22 mouse cellular contexts compared by ENCODE assay signal in genomic region chr14:50823240-50823639, GRCm38 (mm10). TPM values are rescaled to one million over a fixed set of nuclear protein-coding genes. Genes with fewer than 3 reads are reported as not detected.
DNase-seq lines count a peak whose midpoint lies in the region; ATAC-seq and TF ChIP-seq lines count a peak whose summit lies in the region.
"Had no signal": no experiment of that assay in that cellular context is flagged by ENCODE, and none has a peak within 500 bp of the region (broad histone marks: within the 10 kb centered on the region; RNA-seq: fewer than 3 reads in every experiment).

No protein-coding gene starts in this region.

- H3K4me2 ChIP-seq in kidney, postnatal 0 days (ENCODE audit: low read length): no peak overlapping the region
- H3K4me2 ChIP-seq: forebrain, embryonic 12.5 days; liver, embryonic 13.5 days; midbrain, embryonic 11.5 days; neural tube, embryonic 13.5 days had no signal

- peaks cover 59% of the 10 kb centered on the region for H3K36me3 ChIP-seq in kidney, postnatal 0 days (ENCODE audit: insufficient read depth, low read length)
- peaks cover 59% of the 10 kb centered on the region for H3K36me3 ChIP-seq in embryonic facial prominence, embryonic 10.5 days (replicated peaks)

- H3K9me3 ChIP-seq in kidney, postnatal 0 days (replicated peaks; ENCODE audit: low read length): no peaks in the 10 kb centered on the region
- H3K9me3 ChIP-seq in embryonic facial prominence, embryonic 10.5 days: no peaks in the 10 kb centered on the region
- H3K9me3 ChIP-seq: forebrain, embryonic 12.5 days; limb, embryonic 10.5 days; liver, embryonic 13.5 days; neural tube, embryonic 13.5 days had no signal

- no peak overlapping the region for H3K4me3 ChIP-seq in kidney, postnatal 0 days (replicated peaks; ENCODE audit: low read depth, low read length)
- no peak overlapping the region for H3K4me3 ChIP-seq in embryonic facial prominence, embryonic 10.5 days
- H3K4me3 ChIP-seq: forebrain, embryonic 12.5 days; limb, embryonic 10.5 days; liver, embryonic 13.5 days; neural tube, embryonic 13.5 days had no signal

- H3K27ac ChIP-seq in kidney, postnatal 0 days: no peak overlapping the region
- H3K27ac ChIP-seq in embryonic facial prominence, embryonic 10.5 days (replicated peaks): no peak overlapping the region
- H3K27ac ChIP-seq: forebrain, embryonic 12.5 days; hindbrain, postnatal 0 days; limb, embryonic 10.5 days; liver, embryonic 13.5 days; neural tube, embryonic 13.5 days had no signal

- no peak for DNase-seq in kidney, postnatal 0 days (ENCODE audit: low spot score)
- no peak for DNase-seq in kidney, adult 9 months
- DNase-seq in thymus, postnatal 4 days: peak; percentile 30
- DNase-seq in thymus, postnatal 14 days: no peak
- DNase-seq in brain, embryonic 14.5 days (ENCODE audit: low read depth): no peak
- no peak for DNase-seq in embryonic facial prominence, embryonic 10.5 days (ENCODE audit: low spot score)
- DNase-seq in cerebellum, adult 11 months: no peak
- no peak for DNase-seq in heart, adult 11 months
- DNase-seq: adrenal gland, postnatal 36 days; cerebellum, postnatal 10 days; embryo, embryonic 11 days; gastrocnemius, postnatal 25 days; liver, embryonic 13.5 days; lung, postnatal 10 days; right cerebral cortex, postnatal 14 days had no signal

- H3K9ac ChIP-seq in kidney, postnatal 0 days (ENCODE audit: low read depth, low read length): no peak overlapping the region
- H3K9ac ChIP-seq: forebrain, embryonic 12.5 days; liver, embryonic 13.5 days; neural tube, embryonic 13.5 days had no signal

- no peaks in the 10 kb centered on the region for H3K27me3 ChIP-seq in kidney, postnatal 0 days (ENCODE audit: insufficient read depth, low read length)
- no peaks in the 10 kb centered on the region for H3K27me3 ChIP-seq in embryonic facial prominence, embryonic 10.5 days (replicated peaks; ENCODE audit: low read depth, poor library complexity, severe bottlenecking)
- H3K27me3 ChIP-seq: forebrain, embryonic 12.5 days; liver, embryonic 13.5 days; neural tube, embryonic 13.5 days had no signal

- 0 out of 2 replicates have a peak, but pooled peaks have one; percentile 18 for TF ChIP-seq CTCF in kidney, postnatal 0 days (IDR thresholded peaks at IDR 0.05; ENCODE audit: low read depth)
- peak; percentile 7; the same call in 1 of the 2 replicates for TF ChIP-seq CTCF in brain, embryonic 14.5 days (IDR thresholded peaks at IDR 0.05; ENCODE audit: borderline replicate concordance, extremely low read depth, insufficient read depth, insufficient read length)

- no peak for TF ChIP-seq POLR2A in brain, embryonic 14.5 days (IDR thresholded peaks at IDR 0.05; ENCODE audit: borderline replicate concordance, extremely low read depth, insufficient read depth, insufficient read length, poor library complexity, severe bottlenecking)

- 83% methylated on average over 2 of the region's 2 CpGs for WGBS in kidney, postnatal 0 days
- 79% methylated on average over 2 of the region's 2 CpGs for WGBS in embryonic facial prominence, embryonic 10.5 days

- H3K4me1 ChIP-seq in kidney, postnatal 0 days (replicated peaks; ENCODE audit: insufficient read depth, low read length): no peaks in the 10 kb centered on the region
- no peaks in the 10 kb centered on the region for H3K4me1 ChIP-seq in embryonic facial prominence, embryonic 10.5 days
- H3K4me1 ChIP-seq: forebrain, embryonic 12.5 days; limb, embryonic 10.5 days; liver, embryonic 13.5 days; neural tube, embryonic 13.5 days had no signal

- ATAC-seq in kidney, postnatal 0 days (replicated peaks; ENCODE audit: low FRiP score, low read depth): no peak
- ATAC-seq: hindbrain, postnatal 0 days had no signal

RNA-seq across cellular contexts. Expression of gene Parp2, which starts 15.6 kb away (rescaled TPM):
- 49.0 and 50.3 TPM in 2 replicates for polyA plus RNA-seq in kidney, postnatal 0 days (2015; fragmentation: Nextera tagmentation; extraction: Ambion mirVana)
- polyA plus RNA-seq in brain, embryonic 14.5 days (2012; rRNA removed): 59.7 and 63.2 TPM in 2 replicates
- 68.0 and 68.7 TPM in 2 replicates for polyA plus RNA-seq in embryonic facial prominence, embryonic 10.5 days (2016; fragmentation: Nextera tagmentation; extraction: Ambion mirVana)

RNA-seq across cellular contexts. Expression of gene Ccnb1ip1, which starts 15.7 kb away (rescaled TPM):
- polyA plus RNA-seq in kidney, postnatal 0 days (2015; fragmentation: Nextera tagmentation; extraction: Ambion mirVana): not detected in 2 replicates
- polyA plus RNA-seq in brain, embryonic 14.5 days (2012; rRNA removed): 0.13 TPM in 1 of 2 replicates, not detected in the other
- not detected in 2 replicates for polyA plus RNA-seq in embryonic facial prominence, embryonic 10.5 days (2016; fragmentation: Nextera tagmentation; extraction: Ambion mirVana)
- polyA plus RNA-seq: forebrain, embryonic 12.5 days; heart, embryonic 14.5 days; kidney, embryonic 14.5 days; limb, embryonic 10.5 days; liver, embryonic 13.5 days; midbrain, embryonic 11.5 days; neural tube, embryonic 13.5 days had no signal

RNA-seq across cellular contexts. Expression of gene Ttc5, which starts 37.9 kb away (rescaled TPM):
- polyA plus RNA-seq in kidney, postnatal 0 days (2015; fragmentation: Nextera tagmentation; extraction: Ambion mirVana): 58.4 and 65.4 TPM in 2 replicates
- polyA plus RNA-seq in brain, embryonic 14.5 days (2012; rRNA removed): 103 and 110 TPM in 2 replicates
- 104 and 107 TPM in 2 replicates for polyA plus RNA-seq in embryonic facial prominence, embryonic 10.5 days (2016; fragmentation: Nextera tagmentation; extraction: Ambion mirVana)

RNA-seq across cellular contexts. Expression of gene Tep1, which starts 47.1 kb away (rescaled TPM):
- 8.4 and 10.9 TPM in 2 replicates for polyA plus RNA-seq in kidney, postnatal 0 days (2015; fragmentation: Nextera tagmentation; extraction: Ambion mirVana)
- polyA plus RNA-seq in brain, embryonic 14.5 days (2012; rRNA removed): 4.3 and 5.1 TPM in 2 replicates
- 4.0 and 5.5 TPM in 2 replicates for polyA plus RNA-seq in embryonic facial prominence, embryonic 10.5 days (2016; fragmentation: Nextera tagmentation; extraction: Ambion mirVana)
